Mouse (Mus musculus) layer of hippocampus, adult 8-10 months (tissue): ENCODE measurements around the gene Gm38392. TPM values are rescaled to one million over a fixed set of nuclear protein-coding genes. Genes with fewer than 3 reads are reported as not detected.

ENCODE experiments used
- DNase-seq, 2 experiments: peaks; one replicate each; pipeline ENCODE4 v3.0.0; 2022; ENCODE audit warnings: low spot score in 2 of 2
- total RNA-seq, 4 experiments: library from RNA; stranded (reverse); gene quantifications; 2 replicates each; pipeline ENCODE4 v1.2.4; 2022

Gene Gm38392
- total RNA-seq, 4 experiments from 2014 or later = 0.45 to 0.54 TPM; not detected in 2

- DNase-seq = no peak
Observed at GRCm38 (mm10) chr3:88216116-88216515, 70.9 kb downstream of the Gm38392 start.

- DNase-seq = no peak
Observed at GRCm38 (mm10) chr3:88215553-88216004, 71.4 kb downstream of the Gm38392 start.

GRCm38 (mm10) chr3:88214971-88215552, 71.9 kb downstream of the Gm38392 start:
- no peak for DNase-seq

GRCm38 (mm10) chr3:88214197-88214938, 72.6 kb downstream of the Gm38392 start:
- peak; percentile 75 to 78 for DNase-seq

GRCm38 (mm10) chr3:88213019-88213418, 74.0 kb downstream of the Gm38392 start:
- DNase-seq = no peak

- DNase-seq = no peak
Observed at GRCm38 (mm10) chr3:88212356-88212755, 74.7 kb downstream of the Gm38392 start.

- no peak for DNase-seq
Observed at GRCm38 (mm10) chr3:88210918-88211317, 76.1 kb downstream of the Gm38392 start.

- DNase-seq = no peak
Observed at GRCm38 (mm10) chr3:88210121-88210520, 76.9 kb downstream of the Gm38392 start.

- DNase-seq = no peak
Observed at GRCm38 (mm10) chr3:88209306-88209705, 77.7 kb downstream of the Gm38392 start.

GRCm38 (mm10) chr3:88208226-88208720, 78.7 kb downstream of the Gm38392 start:
- DNase-seq = peak in 1 of 2 experiments; percentile 4

GRCm38 (mm10) chr3:88207451-88208100, 79.4 kb downstream of the Gm38392 start:
- DNase-seq = peak in 1 of 2 experiments; percentile 27

- DNase-seq = peak; percentile 71 to 74
Observed at GRCm38 (mm10) chr3:88206901-88207371, 80.1 kb downstream of the Gm38392 start.

GRCm38 (mm10) chr3:88206500-88206899, 80.5 kb downstream of the Gm38392 start:
- no peak for DNase-seq

GRCm38 (mm10) chr3:88205563-88206491, 81.2 kb downstream of the Gm38392 start:
- no peak for DNase-seq

GRCm38 (mm10) chr3:88205176-88205562, 81.8 kb downstream of the Gm38392 start:
- DNase-seq = no peak

GRCm38 (mm10) chr3:88204751-88205150, 82.3 kb downstream of the Gm38392 start:
- no peak for DNase-seq

GRCm38 (mm10) chr3:88203999-88204700, 82.9 kb downstream of the Gm38392 start:
- no peak for DNase-seq

GRCm38 (mm10) chr3:88203456-88203855, 83.6 kb downstream of the Gm38392 start:
- no peak for DNase-seq

- no peak for DNase-seq
Observed at GRCm38 (mm10) chr3:88202986-88203385, 84.0 kb downstream of the Gm38392 start.

GRCm38 (mm10) chr3:88201640-88202039, 85.4 kb downstream of the Gm38392 start:
- no peak for DNase-seq
